Mouse (Mus musculus): ENCODE results near the gene Kcne4. TPM values are rescaled to one million over a fixed set of nuclear protein-coding genes. Genes with fewer than 3 reads are reported as not detected.

Gene Kcne4
- polyA plus RNA-seq, 1 experiment from 2014 or later, result 1.7 TPM

DNA sequence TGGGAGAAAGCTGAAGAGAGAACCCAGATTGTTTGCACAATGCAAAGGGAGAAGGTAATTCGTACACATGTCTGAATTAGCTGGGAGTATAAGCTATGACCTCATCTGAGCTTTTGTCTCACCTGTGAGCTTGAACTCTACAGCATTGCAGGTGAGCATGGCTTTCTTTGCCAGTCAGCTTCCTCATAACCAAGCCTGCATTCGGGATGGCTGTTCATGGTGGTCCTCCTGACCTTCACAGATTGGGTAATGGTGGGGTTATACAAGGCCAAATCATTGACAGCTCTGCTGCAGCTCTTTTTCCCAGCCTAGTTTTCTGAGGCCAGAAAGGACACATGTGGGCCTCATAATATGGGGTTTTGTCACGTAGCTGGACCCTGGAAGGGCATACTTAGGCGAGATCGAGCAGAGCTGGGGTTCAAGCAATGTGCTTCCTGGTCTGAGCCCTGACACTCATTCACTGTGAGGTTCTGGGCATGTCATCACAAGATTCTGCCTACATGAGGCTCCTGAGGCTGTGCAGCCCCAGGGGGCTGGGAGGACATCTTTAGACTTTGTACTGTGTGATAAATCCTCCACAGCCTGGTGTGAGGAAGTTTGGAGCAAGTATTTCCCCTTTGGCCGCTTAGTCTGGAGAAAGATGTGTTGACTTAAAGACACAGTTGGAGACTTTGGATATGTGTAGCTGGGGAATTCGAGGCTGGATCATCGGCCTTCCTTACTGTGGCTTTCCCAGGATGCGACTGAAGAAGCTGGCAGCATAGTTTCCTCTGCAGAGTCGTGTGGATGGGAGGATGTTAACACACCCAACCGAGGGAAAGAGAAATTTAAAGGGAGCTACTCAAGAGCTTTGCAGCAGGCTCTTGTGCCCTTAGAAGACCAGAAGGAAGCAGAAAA lies 2.3 kb downstream of the Kcne4 start:
- ATAC-seq (ENCODE audit: low FRiP score) (no peak), DNase-seq (ENCODE audit: low spot score) (no peak)
- Histone ChIP-seq H3K27me3 (ENCODE audit: control insufficient read depth, insufficient read depth, low read length) (no peaks in the 10 kb centered on the region), H3K36me3 (replicated peaks; ENCODE audit: control insufficient read depth, insufficient read depth) (no peaks in the 10 kb centered on the region), H3K4me3 (replicated peaks; ENCODE audit: low read length) (no peak overlapping the region), H3K27ac (peak overlapping the region; percentile 32; the same call in 1 of the 2 replicates), H3K9ac (no peak overlapping the region), H3K9me3 (ENCODE audit: control insufficient read depth, low read length) (no peaks in the 10 kb centered on the region), H3K4me1 (replicated peaks; ENCODE audit: control insufficient read depth, insufficient read depth, low read length) (0 out of 2 replicates have a peak, but pooled peaks cover 10% of the 10 kb centered on the region), H3K4me2 (replicated peaks) (no peak overlapping the region)
- WGBS, result 73% methylated on average over 11 of the region's 11 CpGs

DNA sequence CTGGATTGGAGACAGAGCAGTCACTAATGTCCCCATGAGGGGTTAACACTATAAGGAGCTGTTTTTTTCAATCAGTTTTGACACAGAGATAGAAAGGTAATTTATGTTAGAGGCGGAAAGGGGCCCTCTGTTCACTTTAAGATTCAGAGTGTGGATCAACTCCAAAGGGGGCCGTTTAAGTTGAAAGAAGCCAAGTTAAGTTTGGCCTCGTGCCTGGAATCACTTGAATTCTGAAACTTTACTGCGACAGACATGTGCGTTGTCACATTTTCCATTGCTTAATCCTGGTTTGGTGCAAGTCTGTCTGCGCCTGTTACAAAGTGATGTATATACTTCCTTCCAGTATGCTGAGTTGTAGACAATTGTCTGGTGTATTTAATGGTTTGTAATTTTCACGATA lies 3.0 kb downstream of the Kcne4 start:
- peak overlapping the region; percentile 32; the same call in 1 of the 2 replicates for H3K27ac ChIP-seq
- ATAC-seq (ENCODE audit: low FRiP score) (no peak; the same call in 1 of the 2 replicates), DNase-seq (ENCODE audit: low spot score) (peak; percentile 80)
- H3K9ac ChIP-seq, result no peak overlapping the region
- H3K4me1 ChIP-seq (replicated peaks; ENCODE audit: control insufficient read depth, insufficient read depth, low read length), result 0 out of 2 replicates have a peak, but pooled peaks cover 10% of the 10 kb centered on the region
- no peak overlapping the region for H3K4me2 ChIP-seq (replicated peaks)
- no peaks in the 10 kb centered on the region for H3K36me3 ChIP-seq (replicated peaks; ENCODE audit: control insufficient read depth, insufficient read depth)
- 45% methylated on average over 7 of the region's 7 CpGs for WGBS
- no peak overlapping the region for H3K4me3 ChIP-seq (replicated peaks; ENCODE audit: low read length)
- H3K9me3 ChIP-seq (ENCODE audit: control insufficient read depth, low read length), result no peaks in the 10 kb centered on the region
- H3K27me3 ChIP-seq (ENCODE audit: control insufficient read depth, insufficient read depth, low read length), result no peaks in the 10 kb centered on the region

DNA sequence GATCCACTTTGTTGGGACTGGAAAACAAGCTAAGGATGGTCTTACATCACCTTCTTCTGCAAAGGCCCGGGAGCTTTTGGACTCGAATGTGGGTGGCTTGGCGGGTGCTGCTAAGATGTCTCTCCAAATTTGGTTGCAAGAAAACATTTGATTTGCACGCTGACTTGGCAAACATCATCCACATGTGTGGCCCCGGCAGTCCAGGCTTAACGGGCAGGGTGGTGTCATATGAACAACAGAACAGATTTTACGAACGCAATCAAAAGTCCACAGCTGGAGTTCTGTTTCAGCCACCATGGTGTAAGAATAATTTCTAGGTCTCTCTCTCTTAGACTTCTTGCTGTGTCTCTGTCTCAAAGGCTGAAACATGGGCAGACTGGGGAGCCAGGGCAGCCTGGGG lies 3.6 kb downstream of the Kcne4 start:
- whole genome bisulfite sequencing, result 64% methylated on average over 8 of the region's 8 CpGs
- ATAC-seq (ENCODE audit: low FRiP score) (no peak), DNase-seq (ENCODE audit: low spot score) (no peak)
- Histone ChIP-seq H3K27ac (no peak overlapping the region), H3K27me3 (ENCODE audit: control insufficient read depth, insufficient read depth, low read length) (no peaks in the 10 kb centered on the region), H3K9ac (no peak overlapping the region), H3K4me2 (replicated peaks) (no peak overlapping the region), H3K4me1 (replicated peaks; ENCODE audit: control insufficient read depth, insufficient read depth, low read length) (0 out of 2 replicates have a peak, but pooled peaks cover 10% of the 10 kb centered on the region), H3K36me3 (replicated peaks; ENCODE audit: control insufficient read depth, insufficient read depth) (no peaks in the 10 kb centered on the region), H3K9me3 (ENCODE audit: control insufficient read depth, low read length) (no peaks in the 10 kb centered on the region), H3K4me3 (replicated peaks; ENCODE audit: low read length) (no peak overlapping the region)

DNA sequence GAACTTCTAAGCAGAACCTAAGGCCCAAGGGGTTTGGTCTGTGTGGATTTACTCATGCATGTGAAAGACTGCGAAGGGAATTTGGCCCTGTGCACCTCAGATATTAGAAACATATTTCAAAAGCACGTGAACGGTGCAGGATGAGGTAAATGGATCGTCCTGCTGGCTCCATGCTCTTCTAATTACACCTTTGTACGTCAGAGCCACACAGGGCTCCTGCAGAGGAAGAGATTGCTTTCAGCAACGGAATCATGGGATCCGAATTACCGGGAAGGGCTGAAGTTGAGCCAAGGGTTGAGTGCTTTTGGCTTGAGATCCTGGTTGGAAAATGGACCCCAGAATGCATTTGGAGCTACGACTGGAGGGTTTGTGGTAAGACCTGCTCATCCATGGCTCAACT lies 4.6 kb downstream of the Kcne4 start:
- Histone ChIP-seq H3K9me3 (ENCODE audit: control insufficient read depth, low read length) (no peaks in the 10 kb centered on the region), H3K9ac (no peak overlapping the region), H3K4me2 (replicated peaks) (no peak overlapping the region), H3K4me3 (replicated peaks; ENCODE audit: low read length) (no peak overlapping the region), H3K27ac (no peak overlapping the region), H3K27me3 (ENCODE audit: control insufficient read depth, insufficient read depth, low read length) (no peaks in the 10 kb centered on the region), H3K4me1 (replicated peaks; ENCODE audit: control insufficient read depth, insufficient read depth, low read length) (0 out of 2 replicates have a peak, but pooled peaks cover 10% of the 10 kb centered on the region), H3K36me3 (replicated peaks; ENCODE audit: control insufficient read depth, insufficient read depth) (no peaks in the 10 kb centered on the region)
- WGBS, result 64% methylated on average over 9 of the region's 9 CpGs
- no peak for ATAC-seq (ENCODE audit: low FRiP score)
- peak; percentile 24 for DNase-seq (ENCODE audit: low spot score)

DNA sequence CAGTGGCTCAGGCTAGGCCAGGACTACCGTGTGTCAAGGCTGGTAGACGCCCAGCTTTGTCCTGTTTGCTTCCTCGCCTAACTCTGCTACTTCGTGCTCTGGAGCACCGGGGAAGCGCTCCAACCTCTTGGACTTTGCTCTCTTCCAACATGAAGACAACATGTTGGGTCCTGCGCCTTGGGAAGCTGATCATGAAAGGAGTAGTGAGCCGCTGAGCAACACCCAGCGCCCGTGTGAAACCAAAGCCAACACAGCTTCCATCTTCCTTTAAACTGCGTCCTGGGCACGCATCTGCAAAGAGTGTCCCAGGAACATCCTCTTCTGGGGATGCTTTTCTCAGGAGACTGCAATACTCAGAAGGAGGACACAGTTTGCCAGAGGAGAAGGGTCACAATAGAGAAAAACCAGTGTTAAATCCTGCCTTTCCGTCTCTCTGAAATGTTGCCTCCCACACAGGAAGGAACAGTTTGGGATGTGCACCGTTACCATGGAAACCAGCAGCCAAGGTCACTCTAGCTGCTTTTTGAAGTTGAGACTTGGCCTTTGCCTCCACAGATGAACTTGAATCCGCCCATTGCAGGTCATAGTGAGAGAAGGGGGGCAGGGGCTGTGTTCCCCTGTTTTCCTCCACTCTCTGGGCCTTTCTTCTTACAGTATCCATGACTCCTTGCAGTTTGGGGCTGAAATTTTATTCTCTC lies 5.3 kb downstream of the Kcne4 start:
- H3K4me2 ChIP-seq (replicated peaks), result no peak overlapping the region
- 87% methylated on average over 15 of the region's 15 CpGs for WGBS
- 0 out of 2 replicates have a peak, but pooled peaks cover 10% of the 10 kb centered on the region for H3K4me1 ChIP-seq (replicated peaks; ENCODE audit: control insufficient read depth, insufficient read depth, low read length)
- ATAC-seq (ENCODE audit: low FRiP score) (no peak), DNase-seq (ENCODE audit: low spot score) (no peak)
- no peaks in the 10 kb centered on the region for H3K9me3 ChIP-seq (ENCODE audit: control insufficient read depth, low read length)
- H3K4me3 ChIP-seq (replicated peaks; ENCODE audit: low read length), result no peak overlapping the region
- H3K27me3 ChIP-seq (ENCODE audit: control insufficient read depth, insufficient read depth, low read length), result no peaks in the 10 kb centered on the region
- H3K9ac ChIP-seq, result no peak overlapping the region
- no peak overlapping the region for H3K27ac ChIP-seq
- no peaks in the 10 kb centered on the region for H3K36me3 ChIP-seq (replicated peaks; ENCODE audit: control insufficient read depth, insufficient read depth)

DNA sequence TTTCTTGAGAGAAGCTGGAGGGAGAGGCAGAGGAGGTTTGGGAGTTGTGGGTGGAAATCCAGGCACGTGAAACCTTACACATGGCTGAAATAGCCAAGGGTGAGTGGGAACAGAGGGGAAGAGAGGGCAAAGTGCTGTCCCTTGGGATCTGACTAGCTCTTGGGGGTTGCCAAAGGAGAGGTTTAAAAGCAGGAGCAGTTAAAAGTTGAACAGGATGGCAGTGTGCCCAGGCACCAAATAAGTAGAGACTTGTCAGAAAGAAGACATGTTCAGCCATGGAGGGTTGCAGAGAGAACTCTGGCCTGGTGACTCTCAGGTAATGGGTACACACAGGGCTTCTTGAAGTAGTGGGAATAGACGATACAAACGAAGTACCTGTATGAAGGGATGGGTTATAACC lies 8.7 kb downstream of the Kcne4 start:
- Histone ChIP-seq H3K4me2 (replicated peaks) (no peak overlapping the region), H3K27me3 (ENCODE audit: control insufficient read depth, insufficient read depth, low read length) (no peaks in the 10 kb centered on the region), H3K4me1 (replicated peaks; ENCODE audit: control insufficient read depth, insufficient read depth, low read length) (no peaks in the 10 kb centered on the region), H3K27ac (no peak overlapping the region), H3K9me3 (ENCODE audit: control insufficient read depth, low read length) (no peaks in the 10 kb centered on the region), H3K36me3 (replicated peaks; ENCODE audit: control insufficient read depth, insufficient read depth) (no peaks in the 10 kb centered on the region), H3K4me3 (replicated peaks; ENCODE audit: low read length) (no peak overlapping the region), H3K9ac (no peak overlapping the region)
- no peak for DNase-seq (ENCODE audit: low spot score)
- 88% methylated on average over 3 of the region's 3 CpGs for WGBS
- no peak for ATAC-seq (ENCODE audit: low FRiP score)

DNA sequence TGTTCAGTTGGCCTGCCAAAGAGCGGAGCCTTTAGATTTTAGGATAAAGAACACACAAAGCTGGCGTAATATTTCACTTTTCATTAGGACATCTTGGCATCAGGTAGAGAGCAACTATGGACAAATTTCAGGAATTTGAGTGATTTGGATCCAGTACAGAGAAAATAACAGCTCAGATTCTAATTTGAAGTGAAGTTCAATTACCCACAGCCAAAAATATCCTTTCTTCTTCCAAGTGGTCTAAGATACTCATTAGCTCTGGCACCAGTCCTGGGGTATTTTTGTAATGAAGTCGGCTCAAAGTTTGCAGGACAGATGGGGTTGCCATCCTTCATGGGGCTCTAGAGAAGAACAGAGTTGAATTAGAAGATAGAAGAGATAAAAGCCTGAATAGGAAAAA lies 21.9 kb downstream of the Kcne4 start:
- ATAC-seq (ENCODE audit: low FRiP score) (no peak), DNase-seq (ENCODE audit: low spot score) (no peak)
- no peak overlapping the region for H3K27ac ChIP-seq
- no peaks in the 10 kb centered on the region for H3K9me3 ChIP-seq (ENCODE audit: control insufficient read depth, low read length)
- no peaks in the 10 kb centered on the region for H3K36me3 ChIP-seq (replicated peaks; ENCODE audit: control insufficient read depth, insufficient read depth)
- H3K4me1 ChIP-seq (replicated peaks; ENCODE audit: control insufficient read depth, insufficient read depth, low read length), result no peaks in the 10 kb centered on the region
- no peak overlapping the region for H3K4me3 ChIP-seq (replicated peaks; ENCODE audit: low read length)
- H3K4me2 ChIP-seq (replicated peaks), result no peak overlapping the region
- H3K27me3 ChIP-seq (ENCODE audit: control insufficient read depth, insufficient read depth, low read length), result no peaks in the 10 kb centered on the region
- H3K9ac ChIP-seq, result no peak overlapping the region
- WGBS, result 81% methylated on average over 3 of the region's 3 CpGs

DNA sequence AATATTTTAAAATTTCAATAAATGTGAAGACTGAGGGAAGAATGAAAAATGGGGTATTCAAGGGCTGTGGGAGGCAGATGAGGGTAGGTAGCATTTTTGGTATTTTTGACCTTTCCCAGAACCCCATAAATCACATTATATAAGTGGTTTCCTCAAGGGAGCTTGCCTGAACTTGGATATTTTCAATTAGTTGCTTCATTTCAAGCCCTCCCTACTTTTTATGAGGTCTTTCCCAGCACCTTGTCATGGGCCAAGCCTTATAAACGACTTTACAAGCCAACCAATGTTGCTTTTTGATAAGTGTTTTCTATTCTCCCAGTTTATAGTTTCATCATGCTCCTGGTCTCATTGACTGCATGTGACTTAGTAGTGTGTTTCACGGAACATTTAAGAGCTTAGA lies 24.2 kb downstream of the Kcne4 start:
- DNase-seq (ENCODE audit: low spot score), result no peak
- no peaks in the 10 kb centered on the region for H3K27me3 ChIP-seq (ENCODE audit: control insufficient read depth, insufficient read depth, low read length)
- 68% methylated on average over 2 of the region's 2 CpGs for WGBS
- no peak for ATAC-seq (ENCODE audit: low FRiP score)
- no peak overlapping the region for H3K27ac ChIP-seq
- no peaks in the 10 kb centered on the region for H3K36me3 ChIP-seq (replicated peaks; ENCODE audit: control insufficient read depth, insufficient read depth)
- no peak overlapping the region for H3K9ac ChIP-seq
- no peak overlapping the region for H3K4me3 ChIP-seq (replicated peaks; ENCODE audit: low read length)
- no peaks in the 10 kb centered on the region for H3K9me3 ChIP-seq (ENCODE audit: control insufficient read depth, low read length)
- no peak overlapping the region for H3K4me2 ChIP-seq (replicated peaks)
- H3K4me1 ChIP-seq (replicated peaks; ENCODE audit: control insufficient read depth, insufficient read depth, low read length), result no peaks in the 10 kb centered on the region

DNA sequence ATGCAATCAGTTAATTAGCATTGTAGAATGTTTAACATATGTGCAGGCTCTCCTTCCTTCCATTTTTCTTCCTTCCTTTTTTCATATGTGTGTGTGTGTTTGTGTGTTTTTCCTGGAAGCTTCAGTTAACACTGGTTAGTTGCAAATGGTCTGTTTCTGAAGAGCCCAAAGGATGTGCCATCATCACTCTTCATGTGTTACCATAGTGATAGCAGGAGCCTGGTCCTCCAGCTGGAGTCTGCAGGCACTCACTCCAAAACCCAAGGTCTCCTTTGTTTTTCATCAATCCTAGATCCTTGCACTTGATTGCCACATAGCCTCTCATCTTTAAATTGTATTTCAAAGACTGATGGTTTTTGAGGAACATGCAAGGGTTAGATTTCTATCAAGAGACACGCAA lies 29.1 kb downstream of the Kcne4 start:
- DNase-seq (ENCODE audit: low spot score) (no peak), ATAC-seq (ENCODE audit: low FRiP score) (no peak)
- WGBS, result 90% methylated on average over 1 of the region's 1 CpGs
- Histone ChIP-seq H3K9me3 (ENCODE audit: control insufficient read depth, low read length) (no peaks in the 10 kb centered on the region), H3K27ac (no peak overlapping the region), H3K4me2 (replicated peaks) (no peak overlapping the region), H3K4me3 (replicated peaks; ENCODE audit: low read length) (no peak overlapping the region), H3K36me3 (replicated peaks; ENCODE audit: control insufficient read depth, insufficient read depth) (no peaks in the 10 kb centered on the region), H3K27me3 (ENCODE audit: control insufficient read depth, insufficient read depth, low read length) (no peaks in the 10 kb centered on the region), H3K9ac (no peak overlapping the region), H3K4me1 (replicated peaks; ENCODE audit: control insufficient read depth, insufficient read depth, low read length) (no peaks in the 10 kb centered on the region)

Data from hindbrain, embryonic 14.5 days (tissue).